Mouse (Mus musculus): Measurements from ENCODE around the gene D7Ertd443e. TPM values are rescaled to one million over a fixed set of nuclear protein-coding genes. Genes with fewer than 3 reads are reported as not detected.
A peak's percentile ranks its signal among the peaks of the same experiment; 100 is the strongest.

D7Ertd443e gene
- total RNA-seq, 2 experiments from 2014 or later: 7.4 to 8.4 TPM

DNA sequence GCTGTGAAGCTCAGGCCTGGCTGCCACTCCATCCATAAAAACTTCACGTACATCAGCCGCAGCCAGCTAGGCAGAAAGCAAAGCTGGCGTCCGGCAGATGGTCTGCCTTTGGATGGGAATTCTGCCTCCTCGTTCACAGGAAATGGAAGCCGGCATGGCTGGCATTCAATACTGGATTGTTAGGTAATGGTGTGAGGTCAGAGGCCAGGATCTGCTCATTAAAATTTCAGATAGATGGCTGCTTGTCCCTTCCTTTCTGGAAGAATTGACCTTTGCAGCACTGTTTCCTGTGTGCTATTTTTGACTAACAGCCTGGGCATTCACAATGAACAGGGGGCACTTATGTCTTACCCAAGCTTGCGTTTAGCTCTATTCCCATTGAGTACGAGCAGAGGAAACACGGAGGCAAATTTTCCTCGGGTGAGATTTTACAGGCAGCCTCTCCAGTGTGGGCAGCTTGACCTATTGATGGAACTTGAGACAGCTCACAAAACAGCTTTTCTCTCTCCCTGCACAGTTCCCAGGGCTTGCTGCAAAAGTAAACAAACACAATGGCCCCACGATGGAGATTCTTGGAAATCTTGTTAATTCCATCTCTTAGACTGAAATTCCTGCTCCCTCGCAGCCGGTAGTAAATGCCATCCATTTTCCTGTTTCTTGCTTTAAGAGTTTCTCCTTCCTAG lies 157.5 kb downstream of the D7Ertd443e start:
- DNase-seq: peak in 1 of 2 experiments; percentile 13

DNA sequence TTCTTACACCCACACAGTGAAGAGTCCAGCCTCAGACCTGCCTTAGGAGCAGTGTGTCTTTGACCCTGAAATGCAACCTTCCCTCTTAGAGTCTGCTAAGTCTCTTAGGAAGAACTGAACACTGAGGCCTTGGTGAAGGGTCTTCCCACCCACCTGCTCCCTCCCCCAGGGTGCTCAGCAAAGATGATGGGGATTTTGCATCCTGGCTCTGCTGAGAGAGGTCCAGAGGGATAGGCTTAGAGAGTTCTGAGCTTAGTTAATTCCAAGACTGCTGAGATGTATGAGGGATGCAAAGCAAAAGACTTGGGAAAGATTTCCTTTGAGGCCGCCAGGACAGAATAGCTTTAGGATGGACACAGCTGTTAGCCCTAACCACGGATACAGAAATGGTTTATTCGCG lies 158.4 kb downstream of the D7Ertd443e start:
- DNase-seq: no peak

DNA sequence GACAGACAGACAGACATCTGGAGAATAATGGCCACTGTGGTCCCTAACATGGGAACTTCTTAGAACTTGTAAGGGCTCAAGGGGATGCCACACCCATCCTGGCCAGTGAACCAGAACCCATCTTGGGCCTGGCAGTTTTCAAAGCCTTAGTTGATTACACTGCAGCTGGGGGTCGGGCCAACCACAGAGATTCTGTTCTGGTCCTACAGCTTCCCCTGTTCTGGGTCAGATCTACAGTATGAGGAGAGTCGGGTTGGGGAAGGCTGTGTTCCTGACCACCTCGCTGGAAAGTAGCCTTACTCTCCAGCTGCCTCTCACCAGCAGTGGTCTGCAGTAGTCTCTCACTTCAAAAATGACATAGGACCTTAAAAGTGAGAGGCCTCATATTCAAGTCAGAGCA lies 159.2 kb downstream of the D7Ertd443e start:
- DNase-seq: no peak

DNA sequence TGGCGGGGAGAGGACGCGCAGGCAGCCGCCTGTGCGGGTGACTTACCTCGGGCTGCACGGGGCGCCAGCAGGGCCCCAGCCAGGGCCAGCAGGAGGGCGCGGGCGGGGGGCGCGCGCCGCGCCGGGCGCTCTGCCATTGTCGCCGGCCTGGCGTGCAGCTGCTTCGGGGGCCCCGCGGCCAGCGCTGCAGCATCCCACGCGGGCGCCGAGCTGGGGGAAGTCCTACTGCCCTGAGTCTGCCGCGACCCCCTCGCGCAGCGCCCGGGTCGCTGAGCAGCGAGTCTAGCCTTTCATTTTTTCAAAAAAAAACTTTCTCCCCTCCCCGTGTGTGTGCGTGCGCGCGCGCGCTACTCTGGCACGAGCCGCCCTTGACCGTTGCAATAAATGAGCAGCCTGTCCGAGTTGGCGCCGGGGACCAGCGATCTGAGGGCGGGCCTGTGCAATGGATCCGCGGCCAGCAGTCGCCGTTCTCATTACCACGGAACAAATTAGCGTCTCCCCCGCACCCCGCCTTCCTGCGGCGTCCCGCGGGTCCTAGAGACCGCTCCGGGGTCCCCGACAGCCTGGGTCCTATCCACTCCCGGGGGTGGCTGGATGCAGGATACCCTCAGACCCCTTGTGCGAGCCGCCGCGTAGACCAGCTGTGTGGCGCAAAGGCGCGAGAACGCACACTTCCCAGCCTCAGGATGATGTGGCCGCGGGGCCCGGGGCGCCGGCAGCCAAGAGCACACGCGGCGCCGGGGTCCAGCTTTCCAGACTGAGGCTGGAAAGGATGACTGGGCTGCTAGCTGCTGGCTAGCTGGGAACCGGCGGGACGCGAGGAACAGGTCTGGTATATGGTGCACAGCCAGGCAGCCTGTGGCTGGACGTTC lies 160.5 kb downstream of the D7Ertd443e start:
- peak; percentile 68 to 73 for DNase-seq

DNA sequence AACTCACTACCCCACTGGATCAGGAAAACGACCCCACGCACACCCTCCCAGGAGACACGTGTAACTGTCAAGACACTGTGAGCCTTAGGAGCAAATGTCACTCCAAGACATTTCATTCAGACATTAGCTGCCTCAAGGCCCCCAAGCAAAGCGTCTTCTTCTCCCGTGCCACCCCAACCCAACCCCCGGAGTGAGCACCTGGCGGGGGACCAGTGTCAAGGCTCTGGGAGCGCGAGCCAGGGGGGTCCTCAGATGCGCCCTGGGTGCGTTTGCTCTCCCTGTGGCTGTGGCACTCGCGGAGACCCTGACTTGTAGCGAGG lies 161.1 kb downstream of the D7Ertd443e start:
- peak in 1 of 2 experiments; percentile 34 for DNase-seq

DNA sequence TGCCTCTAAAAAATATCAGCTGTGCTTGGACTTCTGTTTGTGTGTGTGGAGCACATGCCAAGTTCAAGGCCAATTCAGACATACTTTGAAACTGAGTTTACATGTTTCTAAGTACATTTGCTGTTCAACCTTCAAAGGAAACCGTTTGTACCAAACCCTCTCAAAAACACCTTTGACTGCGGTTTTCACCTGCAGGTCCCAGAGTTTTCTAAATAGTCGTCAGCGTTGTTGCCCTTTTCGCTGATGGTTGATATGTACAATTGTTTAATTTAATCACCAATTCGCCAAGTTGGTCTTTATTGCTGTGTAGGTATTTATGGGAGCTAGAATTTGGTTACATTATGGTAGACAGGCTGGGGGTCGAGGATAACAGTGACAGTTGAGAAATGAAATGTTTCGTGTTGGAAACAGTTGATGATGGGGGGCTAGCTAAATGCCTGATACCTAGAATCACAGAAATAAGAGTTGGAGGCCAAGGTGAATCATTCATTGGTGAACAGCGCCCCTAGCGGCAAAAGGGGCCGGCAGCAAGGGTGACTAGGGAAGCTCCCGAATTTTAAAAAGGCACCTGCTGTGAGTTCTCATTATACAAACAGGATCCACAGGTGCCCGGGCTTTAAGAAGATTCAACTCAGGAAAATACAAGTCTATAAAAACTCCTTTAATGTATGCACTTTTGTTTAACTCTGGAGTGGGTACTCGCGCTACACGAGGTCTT lies 161.9 kb downstream of the D7Ertd443e start:
- peak; percentile 66 to 93 for DNase-seq

Other genes starting within 250 kb of the D7Ertd443e start
- gene Adam12, start 153.5 kb downstream of the D7Ertd443e start, total RNA-seq (2021): 1 to 10 TPM in 1 of 2 experiments, under 1 TPM in 1; 0.42 to 2.1 TPM